Mouse (Mus musculus) left cerebral cortex, adult 6 months (tissue): ENCODE data around the gene Psmd4. TPM values are rescaled to one million over a fixed set of nuclear protein-coding genes. Genes with fewer than 3 reads are reported as not detected.

Experiments used
- long read RNA-seq, 2 experiments: library from polyadenylated mRNA; unstranded; transcript quantifications; one replicate each; pipeline ENCODE4 v2.0.0; 2019 to 2020
- polyA plus RNA-seq: library from polyadenylated mRNA; unstranded; fragments of <200 nt; fragmentation: Nextera tagmentation; gene quantifications from 2 replicates; pipeline ENCODE4 v1.2.3, GENCODE M21; 2021

Psmd4 gene
- polyA plus RNA-seq = 194 and 247 TPM in 2 replicates
- long read RNA-seq, experiment 1, transcript Psmd4-201 (10 exons, 1,276 nt) = minor isoform, 142 of 527 reads
- long read RNA-seq, experiment 1, transcript Psmd4-202 (10 exons, 1,332 nt) = major isoform, 319 of 527 reads
- long read RNA-seq, experiment 1, partial matches to known transcripts = 22 of 527 reads
- long read RNA-seq, experiment 1, other reads (novel, unspliced or antisense) = 43 of 527 reads
- long read RNA-seq, experiment 2, transcript Psmd4-202 (10 exons, 1,332 nt) = major isoform, 142 of 285 reads
- long read RNA-seq, experiment 2, transcript Psmd4-201 (10 exons, 1,276 nt) = minor isoform, 70 of 285 reads
- long read RNA-seq, experiment 2, partial matches to known transcripts = 62 of 285 reads
- long read RNA-seq, experiment 2, other reads (novel, unspliced or antisense) = 10 of 285 reads

GRCm38 (mm10) chr3:95042166-95042837 is at the start of gene Psmd4:
Psmd4 (minus strand) TSS chr3:95042614.

GRCm38 (mm10) chr3:95015337-95015872 is 27.0 kb downstream of the Psmd4 start, which contains the start of gene Zfp687:
Zfp687 (minus strand) TSS chr3:95015448.

Other genes with a start within 250 kb of the Psmd4 start
- 4.5 and 6.3 TPM in 2 replicates for gene Pogz, start 205.0 kb downstream of the Psmd4 start, polyA plus RNA-seq
- gene Psmb4, start 155.7 kb downstream of the Psmd4 start, polyA plus RNA-seq = 171 and 200 TPM in 2 replicates
- 28.8 and 31.0 TPM in 2 replicates for gene Selenbp1, start 109.6 kb downstream of the Psmd4 start, polyA plus RNA-seq
- gene Rfx5, start 88.5 kb downstream of the Psmd4 start, polyA plus RNA-seq = 1.3 and 3.1 TPM in 2 replicates
- 9.5 and 10.9 TPM in 2 replicates for gene Pi4kb, start 67.9 kb downstream of the Psmd4 start, polyA plus RNA-seq
- 4.1 and 7.6 TPM in 2 replicates for gene Zfp687, start 27.2 kb downstream of the Psmd4 start, polyA plus RNA-seq
- 7.9 and 12.4 TPM in 2 replicates for gene Pip5k1a, start 64.3 kb upstream of the Psmd4 start, polyA plus RNA-seq
- gene Vps72, start 68.4 kb upstream of the Psmd4 start, polyA plus RNA-seq = 42.8 and 51.5 TPM in 2 replicates
- gene Tmod4, start 81.9 kb upstream of the Psmd4 start, polyA plus RNA-seq = 0.14 and 0.18 TPM in 2 replicates
- gene Scnm1, start 91.4 kb upstream of the Psmd4 start, polyA plus RNA-seq = 63.0 and 67.8 TPM in 2 replicates
- 11.0 and 11.8 TPM in 2 replicates for gene Lysmd1, start 91.5 kb upstream of the Psmd4 start, polyA plus RNA-seq
- 2.5 and 3.2 TPM in 2 replicates for gene Tnfaip8l2, start 99.7 kb upstream of the Psmd4 start, polyA plus RNA-seq
- gene Sema6c, start 117.8 kb upstream of the Psmd4 start, polyA plus RNA-seq = 1.2 and 5.5 TPM in 2 replicates
- 0.60 TPM in 2 replicates for gene Gabpb2, start 175.3 kb upstream of the Psmd4 start, polyA plus RNA-seq
- 58.2 and 71.3 TPM in 2 replicates for gene Cdc42se1, start 186.1 kb upstream of the Psmd4 start, polyA plus RNA-seq
- gene Mllt11, start 189.6 kb upstream of the Psmd4 start, polyA plus RNA-seq = 282 and 287 TPM in 2 replicates
- 0.13 and 0.21 TPM in 2 replicates for gene Gm128, start 199.0 kb upstream of the Psmd4 start, polyA plus RNA-seq
- gene Bnipl, start 208.6 kb upstream of the Psmd4 start, polyA plus RNA-seq = not detected in 2 replicates
- gene Mindy1, start 238.7 kb upstream of the Psmd4 start, polyA plus RNA-seq = 16.3 and 19.4 TPM in 2 replicates
- 13.7 and 17.6 TPM in 2 replicates for gene Prune1, start 239.5 kb upstream of the Psmd4 start, polyA plus RNA-seq